Mouse (Mus musculus) liver, embryonic 15.5 days (tissue): ENCODE data around the gene Ecd. TPM values are rescaled to one million over a fixed set of nuclear protein-coding genes. Genes with fewer than 3 reads are reported as not detected.
A peak's percentile ranks its signal among the peaks of the same experiment; 100 is the strongest.

Source experiments
- ATAC-seq: fragments of 200-750 bp; cut with Nextera tagmentation; 2 replicates; pipeline ENCODE4 v1.8.0; 2017; ENCODE audit warnings: moderate number of reproducible peaks, mild to moderate bottlenecking, moderate library complexity; ENCODE audit not compliant: insufficient read depth
- H3K27ac ChIP-seq: fragments of 300-500 bp; sonication (generic); replicated peaks from 2 replicates; pipeline ENCODE4 v1.5.1; 2015; ENCODE audit warnings: mild to moderate bottlenecking, inconsistent platforms
- H3K27me3 ChIP-seq: fragments of 300-500 bp; sonication (generic); 2 replicates; pipeline ENCODE4 v1.6.1; 2015; ENCODE audit warnings: mild to moderate bottlenecking, inconsistent platforms
- H3K36me3 ChIP-seq: fragments of 300-500 bp; sonication (generic); replicated peaks from 2 replicates; pipeline ENCODE4 v1.6.1; 2015; ENCODE audit warnings: moderate library complexity, mild to moderate bottlenecking, inconsistent platforms
- H3K4me1 ChIP-seq: fragments of 300-500 bp; sonication (generic); replicated peaks from 2 replicates; pipeline ENCODE4 v1.6.1; 2015; ENCODE audit warnings: inconsistent platforms
- H3K4me2 ChIP-seq: fragments of 300-500 bp; sonication (generic); 2 replicates; pipeline ENCODE4 v1.6.1; 2015; ENCODE audit warnings: moderate library complexity, mild to moderate bottlenecking, inconsistent platforms
- H3K4me3 ChIP-seq: fragments of 300-500 bp; sonication (generic); replicated peaks from 2 replicates; pipeline ENCODE4 v1.5.1; 2015; ENCODE audit warnings: mild to moderate bottlenecking, inconsistent platforms
- H3K9ac ChIP-seq: fragments of 300-500 bp; sonication (generic); 2 replicates; pipeline ENCODE4 v1.6.1; 2015; ENCODE audit warnings: moderate library complexity, mild to moderate bottlenecking, inconsistent platforms
- H3K9me3 ChIP-seq: fragments of 300-500 bp; sonication (generic); replicated peaks from 2 replicates; pipeline ENCODE4 v1.6.1; 2016; ENCODE audit warnings: inconsistent platforms
- WGBS: fragments of 180-500 bp; shearing (Covaris S2); methylation state at CpG from one replicate; pipeline ENCODE4 v1.1.7; 2015; ENCODE audit warnings: mixed read lengths; ENCODE audit not compliant: insufficient replicate concordance; 5-methylcytosine and 5-hydroxymethylcytosine counted together
- polyA plus RNA-seq: library from polyadenylated mRNA; unstranded; fragments of >200 nt; fragmentation: Nextera tagmentation; extraction: Ambion mirVana; gene quantifications from 2 replicates; pipeline ENCODE4 v1.2.1, GENCODE M21; 2015

Ecd gene
- polyA plus RNA-seq, 1 experiment from 2014 or later: 25.3 TPM

DNA sequence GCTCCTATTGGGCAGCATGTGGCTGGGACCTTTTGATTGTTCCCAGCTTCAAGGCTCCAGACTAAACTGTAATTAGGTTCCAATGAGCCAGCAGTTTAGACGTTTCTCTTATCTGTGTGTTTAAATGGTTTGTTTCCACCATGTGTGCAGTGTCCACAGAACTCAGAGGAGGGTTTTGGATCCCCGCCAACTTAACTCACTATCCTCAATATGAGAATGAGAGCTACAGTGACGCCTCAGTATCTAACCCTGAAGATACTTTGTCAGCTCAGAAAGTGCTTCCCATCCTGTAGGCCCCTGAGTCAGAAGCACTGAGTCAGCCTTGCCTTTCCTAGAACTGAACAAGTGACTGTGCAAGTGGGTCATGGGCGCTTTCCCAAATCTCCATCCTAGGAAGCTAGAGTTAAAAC lies 29.2 kb upstream of the Ecd start:
- Histone ChIP-seq H3K4me1 (peaks cover 32% of the 10 kb centered on the region), H3K27me3 (no peaks in the 10 kb centered on the region), H3K9ac (no peak overlapping the region), H3K27ac (0 out of 2 replicates have a peak overlapping the region, but pooled peaks have one; percentile 6), H3K4me3 (no peak overlapping the region), H3K4me2 (no peak overlapping the region), H3K9me3 (no peaks in the 10 kb centered on the region), H3K36me3 (peaks cover 50% of the 10 kb centered on the region)
- 39% methylated on average over 4 of the region's 4 CpGs for WGBS
- peak; percentile 39; the same call in 1 of the 2 replicates for ATAC-seq

DNA sequence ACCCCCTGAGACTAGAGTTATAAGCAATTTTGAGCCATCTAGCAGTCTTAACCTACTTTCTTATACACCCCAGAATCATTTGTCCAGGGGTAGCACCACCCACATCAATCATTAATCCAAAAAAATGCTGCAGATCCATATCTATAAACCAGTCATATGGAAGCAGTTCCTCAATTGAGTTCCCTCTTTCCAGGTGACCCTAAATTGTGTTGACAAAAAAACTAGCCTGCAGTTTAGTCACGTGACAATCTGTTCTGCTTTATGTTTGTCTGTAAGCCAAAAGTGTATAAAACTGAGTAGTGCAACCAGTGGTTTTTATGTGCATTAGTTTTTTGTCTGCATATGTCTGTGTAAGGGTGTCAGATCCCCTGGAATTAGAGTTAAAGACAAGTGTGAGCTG lies 23.9 kb upstream of the Ecd start:
- Histone ChIP-seq H3K9me3 (no peaks in the 10 kb centered on the region), H3K4me3 (no peak overlapping the region), H3K4me2 (no peak overlapping the region), H3K27ac (no peak overlapping the region), H3K9ac (no peak overlapping the region), H3K4me1 (peaks cover 4% of the 10 kb centered on the region), H3K27me3 (no peaks in the 10 kb centered on the region), H3K36me3 (peaks cover 34% of the 10 kb centered on the region; the same call in 1 of the 2 replicates)
- 74% methylated on average over 1 of the region's 1 CpGs for WGBS
- ATAC-seq: no peak

DNA sequence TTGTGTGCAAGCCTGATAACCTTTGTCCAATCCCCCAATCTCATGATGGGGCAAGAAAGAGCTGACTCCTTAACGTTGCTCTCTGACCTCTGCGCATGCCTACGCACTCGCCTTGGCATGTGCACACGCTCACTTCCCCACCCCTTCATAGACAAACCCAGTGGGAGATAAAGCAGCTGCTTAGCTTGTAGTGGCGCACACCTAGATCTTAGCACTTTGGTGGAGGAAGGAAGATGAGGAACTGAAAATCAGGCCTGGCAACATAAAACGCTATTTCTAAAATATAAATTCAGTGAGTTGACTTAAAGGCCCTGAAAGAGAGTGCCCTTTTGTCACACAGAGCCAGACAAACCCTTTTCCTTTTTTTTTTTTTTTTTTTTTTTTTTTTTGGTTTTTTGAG lies 22.9 kb upstream of the Ecd start:
- ATAC-seq: no peak
- no peaks in the 10 kb centered on the region for H3K4me1 ChIP-seq
- H3K36me3 ChIP-seq: peaks cover 27% of the 10 kb centered on the region; the same call in 1 of the 2 replicates
- H3K9ac ChIP-seq: no peak overlapping the region
- no peaks in the 10 kb centered on the region for H3K27me3 ChIP-seq
- no peak overlapping the region for H3K27ac ChIP-seq
- H3K4me2 ChIP-seq: no peak overlapping the region
- WGBS: 69% methylated on average over 7 of the region's 7 CpGs
- H3K4me3 ChIP-seq: no peak overlapping the region
- H3K9me3 ChIP-seq: no peaks in the 10 kb centered on the region

DNA sequence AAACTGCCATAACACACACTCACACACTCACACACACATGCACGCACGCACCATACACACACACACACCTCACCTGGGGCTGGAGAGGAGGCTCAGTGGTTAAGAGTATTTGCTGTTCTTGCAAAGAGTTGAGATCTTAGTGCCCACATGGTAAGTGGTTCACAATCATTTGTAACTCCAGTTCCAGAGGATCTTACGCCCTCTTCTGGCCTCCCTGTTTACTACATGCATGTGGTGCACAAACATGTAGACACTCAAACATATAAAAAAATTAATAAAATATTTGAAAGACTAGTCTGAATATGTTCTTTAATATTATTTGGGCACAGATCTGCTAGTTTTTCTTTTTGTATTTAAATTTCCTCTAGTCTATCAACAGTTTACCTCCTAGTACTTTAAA lies 20.4 kb upstream of the Ecd start:
- Histone ChIP-seq H3K4me3 (no peak overlapping the region), H3K9ac (no peak overlapping the region), H3K4me1 (no peaks in the 10 kb centered on the region), H3K27me3 (no peaks in the 10 kb centered on the region), H3K27ac (no peak overlapping the region), H3K36me3 (peaks cover 22% of the 10 kb centered on the region), H3K9me3 (no peaks in the 10 kb centered on the region), H3K4me2 (no peak overlapping the region)
- 78% methylated on average over 3 of the region's 3 CpGs for WGBS
- no peak for ATAC-seq

DNA sequence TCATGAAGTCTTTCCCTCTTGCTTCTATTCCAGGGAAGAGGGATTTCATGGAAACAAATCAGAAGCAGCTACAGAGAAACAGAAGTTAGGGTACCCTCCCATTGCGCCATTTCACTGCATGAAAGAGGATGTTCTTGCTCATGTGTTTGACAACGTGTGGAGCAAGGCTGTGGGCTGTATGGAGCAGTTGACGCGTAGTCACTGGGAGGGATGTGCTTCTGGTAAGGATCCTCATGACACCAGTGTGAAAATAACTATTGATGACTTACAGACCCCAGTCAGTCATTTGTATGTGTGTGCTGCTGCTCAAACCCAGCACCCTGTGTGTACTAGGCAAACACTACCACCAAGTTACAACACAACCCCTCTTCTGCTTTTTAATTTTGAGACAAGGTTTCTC lies 15.3 kb upstream of the Ecd start:
- Histone ChIP-seq H3K36me3 (peaks cover 36% of the 10 kb centered on the region), H3K9me3 (no peaks in the 10 kb centered on the region), H3K4me3 (no peak overlapping the region), H3K9ac (no peak overlapping the region), H3K4me2 (no peak overlapping the region), H3K27me3 (no peaks in the 10 kb centered on the region), H3K27ac (no peak overlapping the region), H3K4me1 (no peaks in the 10 kb centered on the region)
- 77% methylated on average over 4 of the region's 4 CpGs for WGBS
- no peak for ATAC-seq

DNA sequence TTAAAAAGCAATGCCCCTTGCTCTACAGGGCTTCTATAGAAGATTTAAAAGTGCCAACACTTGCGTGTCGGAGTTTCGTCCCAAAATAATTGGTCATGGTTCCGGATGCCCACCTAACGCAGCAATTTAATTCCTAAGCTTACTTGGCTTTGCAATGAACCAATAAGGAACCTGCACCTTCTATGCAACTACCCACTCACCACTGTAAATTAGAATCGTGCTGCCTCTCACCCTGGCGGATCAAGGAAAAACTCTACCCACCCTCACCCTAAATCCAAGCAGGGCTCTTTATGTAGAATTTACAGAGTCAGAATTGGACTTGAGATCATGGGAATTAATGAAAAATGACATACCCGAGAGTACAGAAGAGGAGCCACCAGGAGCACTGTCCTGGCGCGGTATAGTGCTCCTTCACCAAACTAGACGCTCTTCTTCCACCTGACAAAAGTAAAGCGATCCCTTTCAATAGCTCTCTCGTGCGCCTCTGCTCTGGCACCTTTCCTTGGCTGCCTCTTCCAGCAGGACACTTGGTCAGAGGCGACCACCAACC lies 405 bp downstream of the Ecd start:
- 3% methylated on average over 15 of the region's 15 CpGs for WGBS
- H3K36me3 ChIP-seq: peaks cover 29% of the 10 kb centered on the region
- no peaks in the 10 kb centered on the region for H3K27me3 ChIP-seq

DNA sequence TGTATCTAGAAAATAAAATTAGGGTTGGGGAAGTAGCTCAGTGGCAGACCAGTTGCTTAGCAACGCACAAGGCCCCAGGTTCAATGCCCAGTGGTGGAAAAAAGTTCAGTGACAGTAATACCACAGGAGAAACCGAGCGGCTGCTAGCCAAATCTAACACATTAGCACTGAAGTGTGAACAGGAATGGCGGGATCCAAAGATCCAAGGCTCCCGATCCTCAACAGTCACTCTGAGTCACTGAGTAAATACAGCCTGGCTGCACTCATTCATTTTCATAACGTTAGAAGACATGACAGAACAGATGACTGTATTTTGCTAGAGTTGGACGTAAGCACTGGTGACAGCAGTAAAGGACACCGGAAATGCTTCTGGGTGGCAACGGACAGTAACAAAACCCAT lies 2.0 kb downstream of the Ecd start:
- Histone ChIP-seq H3K27ac (no peak overlapping the region), H3K4me1 (peaks cover 41% of the 10 kb centered on the region), H3K4me3 (0 out of 2 replicates have a peak overlapping the region, but pooled peaks have one; percentile 70), H3K4me2 (0 out of 2 replicates have a peak overlapping the region, but pooled peaks have one; percentile 78), H3K9me3 (no peaks in the 10 kb centered on the region), H3K9ac (no peak overlapping the region), H3K36me3 (peaks cover 42% of the 10 kb centered on the region), H3K27me3 (no peaks in the 10 kb centered on the region)
- WGBS: 81% methylated on average over 9 of the region's 9 CpGs
- ATAC-seq: no peak

More for the DNA sequence above, 405 bp downstream of the Ecd start:
- peak overlapping the region; percentile 70 for H3K4me3 ChIP-seq
- no peaks in the 10 kb centered on the region for H3K9me3 ChIP-seq
- H3K27ac ChIP-seq: peak overlapping the region; percentile 87
- H3K9ac ChIP-seq: peak overlapping the region; percentile 80
- H3K4me1 ChIP-seq: peaks cover 36% of the 10 kb centered on the region
- peak; percentile 58 for ATAC-seq
- H3K4me2 ChIP-seq: peak overlapping the region; percentile 78

DNA sequence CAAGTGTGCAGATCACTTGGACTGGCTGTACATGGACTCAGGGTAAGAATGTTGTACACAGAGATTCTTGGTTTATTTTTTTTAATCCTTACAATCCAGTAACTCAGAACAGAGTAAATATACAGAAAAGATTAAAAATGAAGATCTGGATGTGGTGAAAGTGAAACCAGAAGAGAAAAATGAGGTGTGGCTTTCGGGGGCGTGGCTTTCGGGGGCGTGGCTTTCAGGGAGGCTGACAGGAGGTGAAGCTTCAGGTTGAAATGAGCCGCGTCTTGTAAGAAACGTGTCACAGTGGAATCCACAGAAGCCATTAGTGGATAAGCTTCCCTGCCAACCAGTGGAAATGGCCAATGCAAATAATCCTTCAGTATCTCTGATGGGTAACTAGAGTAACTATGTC lies 7.1 kb downstream of the Ecd start:
- Histone ChIP-seq H3K4me1 (peaks cover 14% of the 10 kb centered on the region), H3K36me3 (peaks cover 67% of the 10 kb centered on the region), H3K27ac (no peak overlapping the region), H3K4me2 (peak overlapping the region; percentile 36), H3K9me3 (no peaks in the 10 kb centered on the region), H3K27me3 (no peaks in the 10 kb centered on the region), H3K9ac (no peak overlapping the region), H3K4me3 (peak overlapping the region; percentile 31)
- ATAC-seq: no peak
- WGBS: 47% methylated on average over 7 of the region's 7 CpGs

DNA sequence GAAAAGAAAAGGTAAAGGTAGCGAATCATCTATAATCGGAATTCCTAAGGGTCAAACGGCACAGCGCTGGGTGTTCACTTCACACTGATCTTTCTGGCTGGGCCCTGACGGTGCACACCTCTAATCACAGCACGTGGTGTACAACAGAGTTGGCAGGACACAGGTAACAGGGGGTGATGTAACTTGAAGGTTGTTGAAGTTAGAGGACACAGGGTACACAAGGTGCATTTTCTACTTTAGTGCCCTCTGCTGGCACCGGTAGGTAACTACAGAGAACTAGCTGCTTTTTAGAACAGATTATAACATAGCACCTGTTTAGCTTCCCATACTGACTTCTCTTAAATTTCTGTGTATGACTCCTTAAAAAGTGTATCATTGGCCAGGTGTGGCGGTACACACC lies 7.8 kb downstream of the Ecd start:
- Histone ChIP-seq H3K4me2 (no peak overlapping the region; the same call in 1 of the 2 replicates), H3K27ac (no peak overlapping the region), H3K9ac (no peak overlapping the region), H3K36me3 (peaks cover 66% of the 10 kb centered on the region), H3K4me3 (no peak overlapping the region), H3K4me1 (peaks cover 7% of the 10 kb centered on the region), H3K27me3 (no peaks in the 10 kb centered on the region), H3K9me3 (no peaks in the 10 kb centered on the region)
- 77% methylated on average over 8 of the region's 8 CpGs for WGBS
- ATAC-seq: peak; percentile 9; the same call in 1 of the 2 replicates

DNA sequence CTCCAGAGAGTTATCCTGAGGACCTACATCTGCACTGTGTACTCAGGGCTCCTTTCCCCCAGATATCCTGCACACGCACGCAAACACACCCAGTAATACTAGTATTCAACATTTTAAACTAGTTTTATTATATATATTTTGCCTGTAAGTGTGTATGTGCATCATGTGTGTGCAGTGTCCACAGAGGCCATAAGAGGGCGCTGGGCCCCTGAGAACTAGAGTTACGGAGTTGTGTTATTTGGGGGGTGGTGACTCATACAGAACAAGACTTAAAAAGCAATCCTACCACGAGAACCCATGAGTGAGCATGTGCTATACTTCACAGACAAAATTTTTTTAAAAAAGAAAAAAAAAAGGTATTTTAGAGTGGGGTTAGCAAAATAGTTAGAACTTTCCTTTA lies 8.5 kb downstream of the Ecd start:
- Histone ChIP-seq H3K27ac (no peak overlapping the region), H3K9me3 (no peaks in the 10 kb centered on the region), H3K4me3 (no peak overlapping the region), H3K4me1 (peaks cover 7% of the 10 kb centered on the region), H3K27me3 (no peaks in the 10 kb centered on the region), H3K9ac (no peak overlapping the region), H3K4me2 (no peak overlapping the region), H3K36me3 (peaks cover 64% of the 10 kb centered on the region)
- 84% methylated on average over 5 of the region's 5 CpGs for WGBS
- no peak for ATAC-seq

DNA sequence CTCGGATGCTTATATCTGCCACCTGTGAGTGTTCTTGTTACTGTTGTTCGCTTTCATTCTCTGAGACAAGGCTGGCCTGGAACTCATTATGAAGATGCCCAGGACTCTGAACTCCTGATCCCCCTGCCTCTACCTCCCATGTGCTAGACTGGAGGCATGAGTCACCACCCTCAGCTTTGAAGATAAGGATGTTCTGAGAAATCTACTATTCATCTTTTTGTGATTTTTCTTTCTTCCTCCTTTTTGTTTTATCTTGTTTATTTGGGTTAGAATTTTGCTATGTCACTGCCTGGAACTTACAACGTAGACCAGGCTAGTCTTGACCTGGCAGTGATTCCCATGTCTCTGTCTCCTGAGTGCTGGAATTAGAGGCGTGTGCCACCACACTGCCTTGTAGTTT lies 16.6 kb downstream of the Ecd start:
- no peak overlapping the region for H3K9ac ChIP-seq
- no peaks in the 10 kb centered on the region for H3K9me3 ChIP-seq
- no peak overlapping the region for H3K4me2 ChIP-seq
- H3K27me3 ChIP-seq: no peaks in the 10 kb centered on the region
- ATAC-seq: no peak
- H3K4me3 ChIP-seq: no peak overlapping the region
- no peaks in the 10 kb centered on the region for H3K4me1 ChIP-seq
- no peak overlapping the region for H3K27ac ChIP-seq
- WGBS: 72% methylated on average over 4 of the region's 4 CpGs
- H3K36me3 ChIP-seq: peaks cover 82% of the 10 kb centered on the region

DNA sequence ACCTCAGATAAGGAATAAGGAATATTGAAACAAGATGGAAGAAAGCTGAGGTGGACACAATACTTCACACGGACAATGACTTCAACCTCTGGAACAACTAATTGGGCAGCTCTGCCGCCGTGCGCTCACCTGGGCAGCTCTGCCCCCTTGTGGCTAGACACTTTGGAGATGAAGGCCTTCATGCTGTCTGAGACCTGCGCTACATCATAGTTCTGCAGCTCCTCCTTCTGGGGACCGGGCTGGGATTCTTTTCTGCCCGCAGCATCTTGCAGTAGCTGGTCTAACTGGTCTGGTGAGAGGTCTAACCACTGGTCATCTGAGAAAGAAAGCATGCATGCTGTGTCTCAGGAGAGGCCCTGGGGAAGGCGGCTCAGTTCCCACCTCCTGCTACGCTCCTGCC lies 19.4 kb downstream of the Ecd start:
- Histone ChIP-seq H3K36me3 (peaks cover 80% of the 10 kb centered on the region), H3K4me1 (no peaks in the 10 kb centered on the region)

More for the DNA sequence above, 19.4 kb downstream of the Ecd start:
- H3K9me3 ChIP-seq: no peaks in the 10 kb centered on the region
- WGBS: 78% methylated on average over 9 of the region's 9 CpGs
- ATAC-seq: no peak
- H3K4me3 ChIP-seq: no peak overlapping the region
- H3K9ac ChIP-seq: no peak overlapping the region
- H3K4me2 ChIP-seq: no peak overlapping the region
- no peaks in the 10 kb centered on the region for H3K27me3 ChIP-seq
- no peak overlapping the region for H3K27ac ChIP-seq
